Mouse (Mus musculus) ES-Bruce4 (cell line): Measurements from ENCODE around the gene Mpp2.

Experiments
- CTCF ChIP-seq: IDR thresholded peaks from one replicate; pipeline ENCODE4 v1.8.1; 2011; ENCODE audit warnings: low read depth, low read length
- POLR2A ChIP-seq: IDR thresholded peaks from one replicate; pipeline ENCODE4 v1.8.1; 2011; ENCODE audit warnings: low read length; ENCODE audit not compliant: insufficient read depth

GRCm38 (mm10) chr11:102043381-102043780 lies 44.9 kb downstream of the Mpp2 start:
- TF ChIP-seq CTCF (no peak), POLR2A (no peak)
